Mouse (Mus musculus): ENCODE data around the gene Sorcs3.

DNA sequence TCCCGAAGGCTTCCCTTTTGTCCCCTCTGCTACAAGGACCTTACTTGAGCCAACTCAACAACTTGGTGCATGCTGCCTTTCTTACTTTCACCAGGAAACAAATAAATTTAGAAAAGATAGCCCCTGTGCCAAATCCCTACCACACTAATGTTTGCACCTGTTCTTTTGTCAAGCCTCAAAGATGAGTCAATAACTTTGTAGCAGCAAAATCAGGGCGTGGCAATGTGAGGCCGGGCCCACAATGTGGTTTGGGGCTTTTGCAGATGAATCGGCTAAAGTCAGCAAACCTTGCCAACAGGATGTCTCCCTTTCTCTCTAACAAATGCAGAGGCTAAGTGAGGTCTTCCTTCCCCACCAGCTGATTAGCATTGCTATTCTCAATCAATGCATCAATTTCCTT, 608.0 kb downstream of the Sorcs3 start:
- TF ChIP-seq ZNF384 (IDR thresholded peaks at IDR 0.05; ENCODE audit: low read depth, low read length) (no peak), CHD1 (IDR thresholded peaks at IDR 0.05; ENCODE audit: low read depth, low read length) (no peak), TAL1 (IDR thresholded peaks at IDR 0.05; ENCODE audit: low read length) (no peak), POLR2A (IDR thresholded peaks at IDR 0.05; ENCODE audit: control insufficient read depth in 1 of 2, insufficient read depth in 1 of 2, low read depth in 1 of 2, low read length in 2 of 2, poor library complexity in 1 of 2) (no peak), CTCF (IDR thresholded peaks at IDR 0.05 in 2 of 3, conservative IDR thresholded peaks at IDR 0.05 in 1 of 3; ENCODE audit: control insufficient read depth in 1 of 3, insufficient read depth in 1 of 3, low read depth in 2 of 3, low read length in 3 of 3, poor library complexity in 1 of 3, severe bottlenecking in 1 of 3) (no peak), KAT2A (conservative IDR thresholded peaks at IDR 0.05; ENCODE audit: low read depth, low read length) (no peak), TBP (IDR thresholded peaks at IDR 0.05; ENCODE audit: low read depth, low read length) (no peak), USF1 (IDR thresholded peaks at IDR 0.05; ENCODE audit: low read depth, low read length) (no peak), EP300 (IDR thresholded peaks at IDR 0.05; ENCODE audit: low read depth in 1 of 2, low read length in 2 of 2) (no peak), BHLHE40 (IDR thresholded peaks at IDR 0.05; ENCODE audit: borderline replicate concordance, low read depth, low read length) (no peak), HCFC1 (IDR thresholded peaks at IDR 0.05; ENCODE audit: low read depth, low read length) (no peak)
